Mouse (Mus musculus) adipose tissue, adult 10 weeks (tissue): Measurements from ENCODE around the gene Med13l. TPM values are rescaled to one million over a fixed set of nuclear protein-coding genes. Genes with fewer than 3 reads are reported as not detected.

Experiments
- polyA plus RNA-seq: library from polyadenylated mRNA; stranded (reverse); fragments of 350-450 nt; fragmentation: Illumina TruSeq; extraction: RNeasy Lipid Tissue Mini Kit (QIAGEN cat#74804); gene quantifications from one replicate; pipeline ENCODE4 v1.2.3, GENCODE M21; 2014; ENCODE audit warnings: low read depth, low replicate concordance

The Med13l gene
- polyA plus RNA-seq, result 14.7 TPM

GRCm38 (mm10) chr5:118560385-118561085 is at the start of gene Med13l:
Gene Med13l (plus strand): TSS chr5:118560679.

